Mouse (Mus musculus) lung, adult 2 months (tissue): ENCODE data around the gene Ankrd28. TPM values are rescaled to one million over a fixed set of nuclear protein-coding genes. Genes with fewer than 3 reads are reported as not detected.

Source experiments
- DNase-seq: peaks from one replicate; pipeline ENCODE4 v3.0.0; 2022
- H3K4me1 ChIP-seq: fragments of 200-500 bp; 2 replicates; pipeline ENCODE4 v1.6.1; 2011; ENCODE audit warnings: low read length; ENCODE audit not compliant: control insufficient read depth, insufficient read depth
- H3K4me3 ChIP-seq: fragments of 200-500 bp; replicated peaks from 2 replicates; pipeline ENCODE3; 2011; ENCODE audit warnings: low read depth, mild to moderate bottlenecking, control low read depth, low read length; ENCODE audit errors: extremely low read depth
- CTCF ChIP-seq: fragments of 200-500 bp; IDR thresholded peaks from 2 replicates; pipeline ENCODE4 v1.5.1; 2011; ENCODE audit warnings: mild to moderate bottlenecking, low read length, control low read depth; ENCODE audit not compliant: insufficient read depth
- POLR2A ChIP-seq: fragments of 200-500 bp; IDR thresholded peaks from 2 replicates; pipeline ENCODE4 v1.6.1; 2011; ENCODE audit warnings: low read depth, mild to moderate bottlenecking, control low read depth, low read length, borderline replicate concordance; ENCODE audit errors: extremely low read depth
- WGBS: fragments of 180-500 bp; shearing (Covaris S2); methylation state at CpG from one replicate; pipeline ENCODE4 v1.1.7; 2018; 5-methylcytosine and 5-hydroxymethylcytosine counted together
- polyA plus RNA-seq: library from polyadenylated mRNA; depleted of rRNA; stranded (reverse); fragments of >200 nt; gene quantifications from 2 replicates; pipeline ENCODE4 v1.2.3, GENCODE M21; 2012

Ankrd28 gene
- polyA plus RNA-seq, 1 experiment = 7.2 TPM

GRCm38 (mm10) chr14:31727522-31727921, 102.9 kb downstream of the Ankrd28 start:
- 77% methylated on average over 3 of the region's 3 CpGs for WGBS
- no peak overlapping the region for H3K4me3 ChIP-seq
- TF ChIP-seq CTCF (no peak), POLR2A (no peak)
- DNase-seq = no peak
- no peaks in the 10 kb centered on the region for H3K4me1 ChIP-seq

GRCm38 (mm10) chr14:31722746-31723145, 107.7 kb downstream of the Ankrd28 start:
- TF ChIP-seq CTCF = no peak
- TF ChIP-seq POLR2A = no peak
- Histone ChIP-seq H3K4me1 (no peaks in the 10 kb centered on the region), H3K4me3 (no peak overlapping the region)
- DNase-seq = no peak
- WGBS = 94% methylated on average over 1 of the region's 1 CpGs

- no peak for TF ChIP-seq CTCF
- no peak for TF ChIP-seq POLR2A
- no peak overlapping the region for H3K4me3 ChIP-seq
- H3K4me1 ChIP-seq = no peaks in the 10 kb centered on the region
- WGBS = 71% methylated on average over 3 of the region's 3 CpGs
- no peak for DNase-seq
Observed at GRCm38 (mm10) chr14:31721256-31721655, 109.2 kb downstream of the Ankrd28 start.

GRCm38 (mm10) chr14:31718332-31718731, 112.1 kb downstream of the Ankrd28 start:
- 95% methylated on average over 2 of the region's 2 CpGs for WGBS

GRCm38 (mm10) chr14:31717360-31717759, 113.1 kb downstream of the Ankrd28 start:
- WGBS = 97% methylated on average over 5 of the region's 5 CpGs
- Histone ChIP-seq H3K4me3 (no peak overlapping the region), H3K4me1 (no peaks in the 10 kb centered on the region)
- no peak for DNase-seq
- no peak for TF ChIP-seq POLR2A

More at GRCm38 (mm10) chr14:31718332-31718731, 112.1 kb downstream of the Ankrd28 start:
- no peaks in the 10 kb centered on the region for H3K4me1 ChIP-seq
- DNase-seq = no peak
- no peak overlapping the region for H3K4me3 ChIP-seq
- no peak for TF ChIP-seq POLR2A
- no peak for TF ChIP-seq CTCF

GRCm38 (mm10) chr14:31715669-31716068, 114.8 kb downstream of the Ankrd28 start:
- H3K4me1 ChIP-seq = no peaks in the 10 kb centered on the region
- H3K4me3 ChIP-seq = no peak overlapping the region
- TF ChIP-seq CTCF = no peak
- TF ChIP-seq POLR2A = no peak
- no peak for DNase-seq

GRCm38 (mm10) chr14:31709343-31709742, 121.1 kb downstream of the Ankrd28 start:
- 89% methylated on average over 1 of the region's 1 CpGs for WGBS
- no peak overlapping the region for H3K4me3 ChIP-seq
- no peak for TF ChIP-seq POLR2A
- no peak for TF ChIP-seq CTCF
- H3K4me1 ChIP-seq = no peaks in the 10 kb centered on the region
- DNase-seq = no peak

GRCm38 (mm10) chr14:31700376-31700775, 130.1 kb downstream of the Ankrd28 start:
- TF ChIP-seq POLR2A (no peak), CTCF (no peak)
- WGBS = 63% methylated on average over 2 of the region's 2 CpGs
- Histone ChIP-seq H3K4me3 (no peak overlapping the region), H3K4me1 (no peaks in the 10 kb centered on the region)
- DNase-seq = no peak

- WGBS = 79% methylated on average over 4 of the region's 4 CpGs
- Histone ChIP-seq H3K4me1 (no peaks in the 10 kb centered on the region), H3K4me3 (no peak overlapping the region)
- DNase-seq = no peak
- TF ChIP-seq POLR2A = no peak
- TF ChIP-seq CTCF = no peak
Observed at GRCm38 (mm10) chr14:31697755-31698154, 132.7 kb downstream of the Ankrd28 start.

GRCm38 (mm10) chr14:31697346-31697745, 133.1 kb downstream of the Ankrd28 start:
- WGBS = 82% methylated on average over 3 of the region's 3 CpGs
- Histone ChIP-seq H3K4me1 (no peaks in the 10 kb centered on the region), H3K4me3 (no peak overlapping the region)
- TF ChIP-seq CTCF (no peak), POLR2A (no peak)
- no peak for DNase-seq

- WGBS = 62% methylated on average over 3 of the region's 3 CpGs
- no peak for DNase-seq
- Histone ChIP-seq H3K4me3 (no peak overlapping the region), H3K4me1 (no peaks in the 10 kb centered on the region)
- TF ChIP-seq CTCF = no peak
- no peak for TF ChIP-seq POLR2A
Observed at GRCm38 (mm10) chr14:31696985-31697303, 133.5 kb downstream of the Ankrd28 start.
